Comparison of ENCODE assay signal across 19 mouse cellular contexts in genomic region chr1:154003669-154004068, GRCm38 (mm10).
A peak's percentile ranks its signal among the peaks of the same experiment; 100 is the strongest.
DNase-seq lines count a peak whose midpoint lies in the region; ATAC-seq lines count a peak whose summit lies in the region.
"Had no signal": no experiment of that assay in that cellular context is flagged by ENCODE, and none has a peak within 500 bp of the region (broad histone marks: within the 10 kb centered on the region; RNA-seq: fewer than 3 reads in every experiment).

No protein-coding gene starts in this region.

- ATAC-seq in common myeloid progenitor, adult 5-6 weeks (replicated peaks; ENCODE audit: low read depth, poor library complexity, severe bottlenecking) = peak; percentile 57
- peak; percentile 75; the same call in 1 of the 2 replicates for ATAC-seq in monocyte, adult 5-6 weeks (replicated peaks; ENCODE audit: insufficient number of reproducible peaks, low FRiP score, low TSS enrichment, poor library complexity, severe bottlenecking)
- ATAC-seq: forebrain, postnatal 0 days; intestine, embryonic 16.5 days had no signal

- peak; percentile 72 for DNase-seq in heart, adult 11 months
- no peak for DNase-seq in heart, adult 9 months (ENCODE audit: low spot score in 2 of 2)
- peak; percentile 19 for DNase-seq in A20 (ENCODE audit: low read depth, low spot score)
- no peak for DNase-seq in adrenal gland, adult 8-10 months
- DNase-seq in urinary bladder, postnatal 14 days (ENCODE audit: low spot score) = no peak
- DNase-seq: adrenal gland, postnatal 14 days; cerebellum, adult 9-10 months; forebrain, postnatal 0 days; gastrocnemius, postnatal 25 days; heart, postnatal 4 days; kidney, adult 9 months; kidney, postnatal 14 days; lung, adult 2 months; right cerebral cortex, postnatal 14 days; spleen, adult 18-20 months; thymus, postnatal 25 days had no signal

Comparison
In these comparisons a context has a peak if more than half of its experiments do, and no peak if none do; other contexts are left out.
1. DNase-seq: peak in heart, adult 11 months (single experiment) and A20 (single experiment); none in heart, adult 9 months (0 of 2), adrenal gland, adult 8-10 months (single experiment) and urinary bladder, postnatal 14 days (single experiment).